Mouse (Mus musculus): ENCODE data around the gene Mapk7. TPM values are rescaled to one million over a fixed set of nuclear protein-coding genes. Genes with fewer than 3 reads are reported as not detected.

Gene Mapk7
- polyA plus RNA-seq (2012; rRNA removed) = 5.8 and 6.1 TPM in 2 replicates

GRCm38 (mm10) chr11:61494129-61494997 is at the start of gene Mapk7:
TSS of gene Mapk7 (minus strand) at chr11:61494406.

DNA sequence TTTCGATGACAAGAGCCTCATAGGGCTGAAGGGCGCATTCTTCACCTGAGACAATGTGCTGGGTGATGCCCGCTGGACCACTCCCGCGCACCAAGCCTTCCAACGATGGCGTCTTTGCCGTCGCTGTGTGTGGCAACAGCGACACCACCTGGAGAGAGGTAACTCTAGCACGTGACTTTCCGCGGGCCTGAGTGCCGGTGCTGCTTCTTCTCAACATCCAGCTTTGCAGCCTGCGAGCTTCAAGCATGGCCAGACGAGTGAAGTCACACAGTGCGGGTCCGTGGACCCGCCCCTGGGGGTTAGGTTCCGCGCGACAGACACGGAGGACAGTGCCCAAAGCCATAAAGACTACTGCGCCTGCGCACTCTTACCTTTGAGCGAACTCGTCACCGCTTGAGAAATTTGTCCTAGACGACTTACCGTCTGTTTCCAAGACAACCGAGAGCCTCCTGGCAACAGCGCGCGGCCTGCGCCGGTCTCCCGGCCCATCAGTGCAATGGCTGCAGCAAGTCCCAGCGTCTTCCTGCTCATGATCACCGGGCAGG is 10.6 kb upstream of the Mapk7 start, which contains the start of gene B9d1:
Gene B9d1, plus strand, starts transcription at position 432 of the 545 bp plus-strand sequence.

GRCm38 (mm10) chr11:61484613-61485540 is 9.3 kb downstream of the Mapk7 start, which contains the start of gene Mfap4:
TSS of gene Mfap4 (plus strand) at chr11:61485431.

Other genes with a start within 250 kb of the Mapk7 start
- gene Aldh3a2, start 226.9 kb downstream of the Mapk7 start, polyA plus RNA-seq (2012; rRNA removed) = 21.6 and 23.9 TPM in 2 replicates
- 0.07 and 0.13 TPM in 2 replicates for gene Slc47a2, start 151.5 kb downstream of the Mapk7 start, polyA plus RNA-seq (2012; rRNA removed)
- 5.7 and 6.6 TPM in 2 replicates for gene Slc47a1, start 116.1 kb downstream of the Mapk7 start, polyA plus RNA-seq (2012; rRNA removed)
- gene Rnf112, start 40.3 kb downstream of the Mapk7 start, polyA plus RNA-seq (2012; rRNA removed) = 0.06 and 0.08 TPM in 2 replicates
- 3.7 and 9.1 TPM in 2 replicates for gene Mfap4, start 9.0 kb downstream of the Mapk7 start, polyA plus RNA-seq (2012; rRNA removed)
- 2.1 and 2.8 TPM in 2 replicates for gene B9d1, start 10.7 kb upstream of the Mapk7 start, polyA plus RNA-seq (2012; rRNA removed)
- gene Epn2, start 85.3 kb upstream of the Mapk7 start, polyA plus RNA-seq (2012; rRNA removed) = 1.7 TPM in 2 replicates
- 1.9 and 2.1 TPM in 2 replicates for gene Grap, start 158.9 kb upstream of the Mapk7 start, polyA plus RNA-seq (2012; rRNA removed)
- gene Fam83g, start 189.7 kb upstream of the Mapk7 start, polyA plus RNA-seq (2012; rRNA removed) = 3.4 and 3.8 TPM in 2 replicates
- gene Slc5a10, start 226.4 kb upstream of the Mapk7 start, polyA plus RNA-seq (2012; rRNA removed) = not detected in 2 replicates